Mouse (Mus musculus) spleen, adult 18-20 months (tissue): ENCODE measurements around the gene Tpr.

ENCODE experiments used
- DNase-seq, 2 experiments: peaks; one replicate each; pipeline ENCODE4 v3.0.0; 2022; ENCODE audit warnings: mixed read lengths in 2 of 2

Tpr gene

GRCm38 (mm10) chr1:150392638-150393487 is at the start of gene Tpr, which contains the start of gene Odr4:
TSS of gene Tpr (plus strand) at chr1:150392838.
TSS of gene Odr4 (minus strand) at chr1:150393080.
- peak; percentile 96 to 98 for DNase-seq

GRCm38 (mm10) chr1:150360864-150361263 is 31.8 kb upstream of the Tpr start:
- no peak for DNase-seq

DNA sequence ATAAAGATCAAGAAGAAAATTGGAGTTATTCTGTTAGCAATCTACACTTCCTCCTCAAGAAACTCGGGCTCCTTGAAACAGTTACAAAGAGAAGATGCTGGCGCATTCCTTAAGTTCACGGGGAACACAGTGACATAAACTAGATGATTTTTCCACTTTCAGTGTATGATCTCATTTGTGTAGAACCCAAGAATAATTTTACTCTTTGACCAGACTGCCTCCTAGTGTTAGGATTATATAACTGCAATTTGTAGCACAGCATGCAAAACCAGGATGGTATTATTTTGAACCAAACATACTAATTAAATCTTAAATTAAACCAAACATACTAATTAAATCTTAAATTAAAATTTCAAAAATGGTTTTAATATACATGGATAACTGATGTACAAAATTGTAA is 19.7 kb upstream of the Tpr start:
- no peak for DNase-seq

DNA sequence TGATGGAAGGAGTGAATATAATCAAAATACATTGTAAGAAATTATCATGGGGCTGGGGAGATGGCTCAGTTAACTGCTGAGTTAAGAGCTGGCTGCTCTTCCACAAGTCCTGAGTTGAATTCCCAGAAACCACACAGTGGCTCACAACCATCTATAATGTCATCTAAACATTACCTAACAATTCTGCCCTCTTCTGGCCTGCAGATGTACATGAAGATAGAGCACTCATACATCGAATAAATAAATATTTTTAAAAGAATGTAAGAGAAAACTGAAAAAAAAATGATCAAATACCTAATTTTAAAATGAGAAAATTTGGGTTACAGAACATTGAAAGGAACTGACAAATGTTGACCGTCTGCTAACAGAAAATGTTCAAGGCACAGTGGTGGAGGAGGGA is 18.4 kb upstream of the Tpr start:
- DNase-seq, result no peak

DNA sequence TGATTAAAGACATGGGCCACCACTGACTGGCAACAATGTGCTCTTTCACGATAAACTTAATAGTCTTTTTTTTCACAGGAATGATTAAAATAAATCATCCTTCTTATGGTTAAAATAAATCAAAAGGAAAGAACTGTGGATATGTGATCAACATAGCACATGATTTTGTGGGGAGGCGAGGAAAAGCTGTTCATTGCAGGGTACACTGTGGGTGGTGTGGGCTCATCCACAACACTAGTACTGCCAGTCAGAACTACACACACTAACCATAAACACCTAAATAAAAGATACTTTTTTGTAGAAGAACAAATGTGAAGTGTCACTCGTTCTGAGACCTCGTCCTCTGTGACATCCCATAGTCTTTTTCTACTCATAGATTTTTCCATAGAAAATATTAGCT is 8.5 kb upstream of the Tpr start:
- no peak for DNase-seq

- peak; percentile 37 to 60 for DNase-seq
These were observed 5.1 kb upstream of the Tpr start for GRCm38 (mm10) chr1:150387572-150387971.

GRCm38 (mm10) chr1:150389390-150390129 is 3.1 kb upstream of the Tpr start:
- no peak for DNase-seq

DNA sequence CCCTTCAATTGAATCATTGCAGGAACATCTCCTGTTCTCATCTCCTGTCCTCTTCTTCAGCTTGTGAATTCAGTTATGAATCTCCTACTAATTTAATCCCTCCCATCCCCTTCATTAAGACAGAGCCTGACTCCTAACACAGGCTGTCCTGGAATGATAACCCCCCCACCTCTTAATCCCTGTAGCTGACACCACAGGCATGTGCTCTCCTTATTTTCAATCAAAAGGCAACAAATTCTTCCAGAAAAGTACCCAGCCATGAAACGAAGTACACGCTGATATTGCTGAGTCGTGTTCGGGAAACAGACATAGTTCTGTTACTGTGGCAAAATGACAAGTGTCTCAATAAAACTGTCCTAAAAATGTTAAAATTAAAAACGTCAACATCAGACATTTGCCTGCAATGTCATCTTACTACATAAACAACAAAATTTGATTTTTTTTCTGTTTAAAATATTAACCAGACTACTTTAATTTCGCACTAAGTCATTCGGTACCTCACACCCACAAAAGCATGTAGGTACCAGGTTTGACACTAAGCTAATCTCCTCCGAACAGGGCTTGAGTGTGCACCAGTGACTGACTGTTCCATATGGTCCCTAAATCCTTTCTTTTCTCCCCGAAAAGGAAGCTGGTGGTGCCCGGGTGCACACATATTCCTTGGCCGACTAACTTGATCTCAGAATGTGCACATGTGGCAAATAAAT is 554 bp upstream of the Tpr start:
- no peak for DNase-seq

GRCm38 (mm10) chr1:150393488-150393852 is 832 bp downstream of the Tpr start:
- no peak for DNase-seq

DNA sequence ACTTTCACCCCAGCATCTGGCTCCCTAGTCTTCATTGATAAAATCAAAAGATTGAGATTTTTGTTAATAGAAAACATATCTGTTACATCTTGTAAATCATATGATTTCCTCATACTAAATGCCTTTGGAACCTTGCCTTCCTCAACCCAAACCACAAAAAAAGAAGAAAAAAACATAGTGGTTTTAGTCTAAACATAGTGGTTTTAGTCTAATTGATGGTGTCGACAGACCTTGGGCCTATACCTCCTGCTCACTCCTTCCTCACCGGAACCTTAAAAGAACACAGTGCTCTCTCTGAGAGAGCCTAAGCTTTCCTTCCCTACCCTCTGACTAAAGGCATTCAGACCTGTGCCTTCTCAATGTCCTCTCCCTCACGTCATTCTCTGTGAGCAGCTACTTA is 3.4 kb downstream of the Tpr start:
- DNase-seq, result no peak

DNA sequence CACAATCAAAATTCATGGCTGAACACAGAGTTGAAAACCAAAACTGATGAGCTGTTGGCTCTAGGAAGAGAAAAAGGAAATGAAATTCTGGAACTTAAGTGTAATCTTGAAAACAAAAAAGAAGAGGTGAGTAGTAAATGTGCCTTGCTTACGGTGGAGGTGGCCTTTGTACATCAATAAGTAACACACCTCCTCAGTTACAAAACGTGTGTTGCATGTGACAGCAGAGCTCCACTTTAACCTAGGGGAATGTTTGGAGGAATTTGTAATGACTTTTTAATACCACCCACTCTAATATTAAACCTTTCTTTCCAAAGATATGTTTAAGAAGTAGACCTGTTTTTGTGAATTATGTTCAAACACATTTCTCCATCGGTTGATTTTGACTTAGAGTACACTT is 11.3 kb downstream of the Tpr start:
- no peak for DNase-seq

DNA sequence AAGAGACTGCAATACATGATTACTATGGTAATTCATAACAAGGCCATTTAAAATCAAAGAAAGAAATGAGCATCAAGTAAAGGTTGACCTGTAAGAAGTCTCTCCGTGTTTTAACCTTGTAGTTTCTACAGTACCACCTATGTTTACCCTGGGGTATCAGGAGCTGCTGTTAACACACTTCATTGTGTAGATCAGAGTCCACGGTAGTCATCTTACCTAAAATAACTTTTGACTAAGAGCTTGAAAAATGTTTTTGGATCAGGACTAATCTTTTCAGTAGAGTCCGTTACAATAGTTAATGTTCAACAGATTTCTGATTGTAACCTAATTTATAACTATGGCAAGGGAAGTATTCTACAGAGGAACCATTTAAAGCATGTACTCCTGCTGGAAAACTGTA is 11.9 kb downstream of the Tpr start:
- no peak for DNase-seq

GRCm38 (mm10) chr1:150407285-150407684 is 14.6 kb downstream of the Tpr start:
- DNase-seq, result no peak

GRCm38 (mm10) chr1:150409996-150410395 is 17.4 kb downstream of the Tpr start:
- no peak for DNase-seq

- DNase-seq, result no peak
These were observed 23.4 kb downstream of the Tpr start for GRCm38 (mm10) chr1:150416006-150416405.

- DNase-seq, result no peak
These were observed 25.8 kb downstream of the Tpr start for GRCm38 (mm10) chr1:150418426-150418825.

DNA sequence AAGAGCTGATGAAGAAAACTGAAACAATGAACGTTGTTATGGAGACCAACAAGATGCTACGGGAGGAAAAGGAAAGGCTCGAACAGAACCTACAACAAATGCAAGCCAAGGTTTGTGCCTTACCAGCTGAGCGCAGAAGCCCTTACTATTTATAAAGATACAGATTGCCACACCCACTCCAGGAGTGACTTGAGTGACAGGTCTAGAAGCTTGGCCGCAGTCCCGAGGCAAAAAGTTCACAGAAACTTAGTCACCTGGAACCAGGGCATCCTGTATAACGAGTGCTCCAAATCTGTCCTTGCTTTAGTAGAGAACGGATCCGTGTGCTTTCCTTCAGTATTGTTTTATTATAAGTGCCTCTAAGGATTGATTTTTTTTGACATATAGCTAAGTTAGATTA is 33.0 kb downstream of the Tpr start:
- DNase-seq, result no peak

DNA sequence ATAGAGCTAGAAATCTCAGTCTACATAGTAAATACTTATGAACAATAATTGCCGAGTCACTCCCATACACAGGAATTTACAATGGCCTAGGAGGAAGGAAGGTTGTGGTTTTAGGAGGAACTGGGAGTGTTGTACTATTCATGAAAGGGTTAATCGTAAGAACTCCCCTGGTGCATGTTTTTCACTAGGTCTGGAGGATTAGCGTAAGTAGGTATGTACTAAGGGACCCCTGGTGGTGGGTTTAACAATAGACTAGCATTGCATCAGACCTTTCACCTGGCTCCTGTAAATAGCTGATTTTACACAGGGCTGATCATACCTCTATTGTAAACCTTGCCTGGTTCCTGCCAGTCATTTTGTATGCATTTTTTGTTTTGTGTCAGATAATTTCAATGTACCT is 33.6 kb downstream of the Tpr start:
- DNase-seq, result no peak

- no peak for DNase-seq
These were observed 46.0 kb downstream of the Tpr start for GRCm38 (mm10) chr1:150438641-150439040.

DNA sequence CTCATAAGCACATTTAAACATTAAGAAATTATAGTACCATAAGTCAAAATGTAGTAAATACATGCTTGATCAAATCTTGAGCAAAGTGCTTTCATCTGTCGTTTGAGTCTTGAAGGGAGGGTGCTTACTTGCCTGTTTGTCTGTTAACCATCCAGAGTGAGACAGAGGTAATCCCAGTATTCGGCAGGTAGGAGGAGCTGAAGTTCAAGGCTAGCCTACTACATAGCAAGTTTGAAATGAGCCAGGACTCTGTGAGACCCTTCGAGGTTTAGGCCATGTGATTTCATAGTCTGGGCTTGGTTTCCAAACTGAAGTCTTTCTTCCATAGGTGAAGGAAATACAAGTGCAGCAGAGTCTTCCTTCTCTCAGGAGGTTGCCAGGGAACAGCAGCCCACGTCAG is 49.1 kb downstream of the Tpr start:
- DNase-seq, result no peak

- DNase-seq, result no peak
These were observed 66.3 kb downstream of the Tpr start for GRCm38 (mm10) chr1:150458977-150459376.

- DNase-seq, result no peak
These were observed 67.0 kb downstream of the Tpr start for GRCm38 (mm10) chr1:150459599-150459998.

DNA sequence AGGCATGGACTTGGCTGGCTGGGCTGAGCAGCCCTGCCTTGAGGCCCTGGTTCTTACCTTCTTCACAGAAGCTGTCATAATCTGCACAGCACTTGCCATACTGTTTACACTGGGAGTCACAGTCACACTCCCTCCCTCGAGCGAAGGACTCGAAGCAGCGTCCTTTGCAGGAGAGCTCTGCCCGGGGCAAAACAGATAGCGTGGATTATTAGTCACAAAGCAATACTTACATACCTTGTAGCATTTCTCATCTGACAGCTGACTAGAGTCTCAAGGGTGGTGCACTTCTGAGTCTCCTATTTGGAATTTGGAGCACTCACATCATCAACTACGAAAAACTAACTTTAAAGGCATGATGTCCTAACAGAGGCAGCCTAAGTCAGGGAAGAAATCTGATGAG is 68.0 kb downstream of the Tpr start:
- no peak for DNase-seq

- DNase-seq, result no peak
These were observed 70.4 kb downstream of the Tpr start for GRCm38 (mm10) chr1:150463068-150463467.
